In genomic region chr8:93923897-93924334, GRCm38 (mm10) we compare ENCODE assay signal across 12 mouse cellular contexts.
A peak's percentile ranks its signal among the peaks of the same experiment; 100 is the strongest.
DNase-seq lines count a peak whose midpoint lies in the region; ATAC-seq and TF ChIP-seq lines count a peak whose summit lies in the region.
"Had no signal": no experiment of that assay in that cellular context is flagged by ENCODE, and none has a peak within 500 bp of the region (broad histone marks: within the 10 kb centered on the region; RNA-seq: fewer than 3 reads in every experiment).

No protein-coding gene starts in this region.

- H3K4me2 ChIP-seq in neural tube, embryonic 13.5 days = no peak overlapping the region
- H3K4me2 ChIP-seq: heart, embryonic 12.5 days; lung, embryonic 15.5 days had no signal

- 76% methylated on average over 7 of the region's 7 CpGs for WGBS in neural tube, embryonic 13.5 days

- no peak overlapping the region for H3K9ac ChIP-seq in neural tube, embryonic 13.5 days
- H3K9ac ChIP-seq: heart, embryonic 12.5 days; lung, embryonic 15.5 days had no signal

- H3K4me1 ChIP-seq in neural tube, embryonic 13.5 days (replicated peaks) = peaks cover 62% of the 10 kb centered on the region
- H3K4me1 ChIP-seq: lung, embryonic 15.5 days had no signal

- no peaks in the 10 kb centered on the region for H3K27me3 ChIP-seq in neural tube, embryonic 13.5 days
- H3K27me3 ChIP-seq: heart, embryonic 12.5 days; lung, embryonic 15.5 days had no signal

- TF ChIP-seq CTCF in left cerebral cortex, adult 2 months (IDR thresholded peaks at IDR 0.05) = no peak

- 0 out of 2 replicates have a peak, but pooled peaks have one; percentile 23 for ATAC-seq in neural tube, embryonic 13.5 days (ENCODE audit: low read depth)

- H3K27ac ChIP-seq in neural tube, embryonic 13.5 days (replicated peaks) = no peak overlapping the region
- H3K27ac ChIP-seq in left cerebral cortex, adult 2 months = peak overlapping the region; percentile 81
- H3K27ac ChIP-seq: lung, embryonic 15.5 days had no signal

- peak; percentile 93 for DNase-seq in heart, adult 11 months
- DNase-seq in heart, postnatal 25 days (ENCODE audit: low spot score) = no peak
- DNase-seq in neural tube, embryonic 10.5 days (ENCODE audit: extremely low spot score, low spot score) = no peak
- peak; percentile 60 to 79 for DNase-seq in left cerebral cortex, adult 2 months (ENCODE audit: extremely low spot score in 1 of 2, low spot score in 2 of 2)
- DNase-seq in telencephalon, adult 2 months (ENCODE audit: low read depth, low spot score) = peak; percentile 81
- no peak for DNase-seq in kidney, postnatal 36 days
- no peak for DNase-seq in heart, postnatal 14 days
- DNase-seq: kidney, adult 8-10 months had no signal

- H3K36me3 ChIP-seq in neural tube, embryonic 13.5 days = peaks cover 19% of the 10 kb centered on the region
- H3K36me3 ChIP-seq: lung, embryonic 15.5 days had no signal

- intact Hi-C loops in heart, postnatal 25 days (cut with DNase I) = no loop called here
- intact Hi-C loops in left cerebral cortex, adult 2 months (cut with DNase I) = loop anchor here (2.0 kb wide), 1 partner anchor 111 kb away; no protein-coding TSS in a partner anchor
- intact Hi-C loops in heart, postnatal 14 days (cut with DNase I) = no loop called here

- no peak overlapping the region for H3K4me3 ChIP-seq in neural tube, embryonic 13.5 days
- no peak overlapping the region for H3K4me3 ChIP-seq in left cerebral cortex, adult 2 months
- H3K4me3 ChIP-seq: erythroblast, embryonic 14.5 days; heart, embryonic 12.5 days; lung, embryonic 15.5 days had no signal

- H3K9me3 ChIP-seq in neural tube, embryonic 13.5 days = no peaks in the 10 kb centered on the region
- H3K9me3 ChIP-seq: lung, embryonic 15.5 days had no signal

Comparison
In these comparisons a context has a peak if more than half of its experiments do, and no peak if none do; other contexts are left out.
1. DNase-seq: peak in heart, adult 11 months (single experiment), left cerebral cortex, adult 2 months (2 of 2) and telencephalon, adult 2 months (single experiment); none in heart, postnatal 25 days (single experiment), neural tube, embryonic 10.5 days (single experiment), kidney, postnatal 36 days (0 of 2) and heart, postnatal 14 days (0 of 2).